Mouse (Mus musculus) lung, postnatal 14 days (tissue): ENCODE results near the gene Pdrg1.

Experiments used
- DNase-seq: peaks from one replicate; pipeline ENCODE4 v3.0.0; 2021

The Pdrg1 gene

GRCm38 (mm10) chr2:153014758-153015593, at the start of gene Pdrg1:
Gene Pdrg1 (minus strand): TSS chr2:153015427.
- peak; percentile 96 for DNase-seq

GRCm38 (mm10) chr2:153064190-153064970, 49.2 kb upstream of the Pdrg1 start:
- no peak for DNase-seq

- DNase-seq = no peak
Observed at GRCm38 (mm10) chr2:153063394-153063793, 48.2 kb upstream of the Pdrg1 start.

- no peak for DNase-seq
Observed at GRCm38 (mm10) chr2:153060216-153060615, 45.0 kb upstream of the Pdrg1 start.

- no peak for DNase-seq
Observed at GRCm38 (mm10) chr2:153058365-153058764, 43.1 kb upstream of the Pdrg1 start.

GRCm38 (mm10) chr2:153055270-153055920, 40.2 kb upstream of the Pdrg1 start:
- no peak for DNase-seq

- DNase-seq = no peak
Observed at GRCm38 (mm10) chr2:153053896-153054295, 38.7 kb upstream of the Pdrg1 start.

GRCm38 (mm10) chr2:153052700-153053351, 37.6 kb upstream of the Pdrg1 start:
- DNase-seq = peak; percentile 27

GRCm38 (mm10) chr2:153051537-153051936, 36.3 kb upstream of the Pdrg1 start:
- DNase-seq = no peak

- no peak for DNase-seq
Observed at GRCm38 (mm10) chr2:153051095-153051494, 35.9 kb upstream of the Pdrg1 start.

GRCm38 (mm10) chr2:153049997-153050358, 34.8 kb upstream of the Pdrg1 start:
- DNase-seq = no peak

- no peak for DNase-seq
Observed at GRCm38 (mm10) chr2:153049288-153049996, 34.2 kb upstream of the Pdrg1 start.

GRCm38 (mm10) chr2:153047828-153048465, 32.7 kb upstream of the Pdrg1 start:
- peak; percentile 76 for DNase-seq

- no peak for DNase-seq
Observed at GRCm38 (mm10) chr2:153045884-153046299, 30.7 kb upstream of the Pdrg1 start.

- DNase-seq = no peak
Observed at GRCm38 (mm10) chr2:153043886-153044285, 28.7 kb upstream of the Pdrg1 start.

- no peak for DNase-seq
Observed at GRCm38 (mm10) chr2:153036690-153037089, 21.5 kb upstream of the Pdrg1 start.

GRCm38 (mm10) chr2:153033545-153034230, 18.5 kb upstream of the Pdrg1 start:
- no peak for DNase-seq

- no peak for DNase-seq
Observed at GRCm38 (mm10) chr2:153032973-153033372, 17.7 kb upstream of the Pdrg1 start.

GRCm38 (mm10) chr2:153032083-153032842, 17.0 kb upstream of the Pdrg1 start:
- DNase-seq = peak; percentile 88
